Mouse (Mus musculus): ENCODE data around the gene Atf6. TPM values are rescaled to one million over a fixed set of nuclear protein-coding genes. Genes with fewer than 3 reads are reported as not detected.

Gene Atf6
- total RNA-seq, 2 experiments from 2014 or later = 52.5 to 54.4 TPM

DNA sequence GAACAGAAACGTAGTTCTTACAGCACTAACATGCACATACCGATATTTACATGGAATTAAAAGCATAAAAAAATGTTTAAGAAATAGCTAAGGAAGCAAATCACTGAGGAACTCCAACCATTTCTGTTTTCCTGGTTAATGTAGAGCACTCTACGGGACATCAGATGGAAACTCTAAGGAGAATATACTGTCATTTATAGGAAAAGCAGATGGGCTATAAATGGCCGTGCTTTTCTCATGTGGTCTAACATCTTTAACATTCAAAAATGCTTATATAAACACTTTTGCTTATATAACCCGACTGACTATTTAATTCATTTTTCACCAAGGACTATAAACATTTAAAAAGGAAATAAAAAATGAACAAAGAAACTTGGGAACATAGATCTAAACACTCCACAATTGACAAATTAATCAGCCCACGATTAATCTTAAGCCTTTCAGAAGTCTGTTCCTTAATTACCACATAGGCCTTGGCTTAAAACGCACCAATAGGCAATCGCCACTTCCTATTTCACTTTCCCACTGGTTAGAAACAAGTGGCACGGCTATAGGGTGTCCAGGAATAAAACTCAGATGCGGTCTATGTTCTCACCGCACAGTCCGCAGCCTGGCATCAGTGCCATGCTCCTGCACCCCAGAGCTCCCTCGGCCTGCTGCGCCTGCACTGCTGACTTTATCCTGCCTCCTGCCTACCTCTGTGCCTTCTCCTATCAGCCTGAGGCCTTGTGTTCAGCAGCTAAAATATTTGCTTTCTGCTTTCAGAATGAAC, 80.8 kb downstream of the Atf6 start:
- intact Hi-C loops (cut with DNase I) = no loop called here
- DNase-seq = no peak

DNA sequence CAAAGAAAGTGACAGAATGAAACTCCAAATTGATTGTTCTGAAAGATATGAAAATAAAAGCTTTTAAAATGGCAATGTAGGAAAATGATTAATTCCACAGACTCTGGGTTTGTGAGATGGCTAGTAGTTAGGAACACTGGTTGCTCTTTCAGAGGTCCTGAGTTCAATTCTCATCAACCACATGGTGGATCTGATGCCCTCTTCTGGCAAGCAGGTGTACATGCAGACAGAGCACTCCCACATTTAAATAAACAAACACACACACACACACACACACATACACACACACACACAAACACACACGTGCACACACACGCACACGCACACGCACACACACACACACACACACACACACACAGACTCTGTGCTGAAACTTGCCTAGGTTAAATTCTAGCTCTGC, 89.9 kb downstream of the Atf6 start:
- intact Hi-C loops (cut with DNase I) = loop anchor here (5.0 kb wide), 1 partner anchor 145 kb away; no protein-coding TSS in a partner anchor
- DNase-seq = no peak

DNA sequence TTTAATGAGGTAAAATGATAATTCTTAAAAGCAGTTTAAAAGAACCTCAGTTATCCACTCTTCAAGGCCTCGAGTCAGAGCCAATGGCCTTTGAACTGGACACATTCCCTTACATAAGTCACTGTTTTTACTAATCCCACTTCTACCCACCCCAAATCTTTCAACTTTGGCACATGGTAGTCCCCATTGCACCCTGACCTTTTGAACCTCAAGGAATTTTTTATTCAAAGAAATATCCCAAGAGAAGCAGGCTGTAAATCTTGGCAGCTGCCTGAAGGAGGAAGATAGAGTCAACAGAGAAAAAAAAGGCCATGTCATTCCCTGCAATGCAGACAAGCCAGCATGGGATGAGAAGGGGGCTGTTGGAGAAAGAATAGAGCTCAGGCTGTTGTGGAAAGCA, 93.1 kb downstream of the Atf6 start:
- DNase-seq = no peak

DNA sequence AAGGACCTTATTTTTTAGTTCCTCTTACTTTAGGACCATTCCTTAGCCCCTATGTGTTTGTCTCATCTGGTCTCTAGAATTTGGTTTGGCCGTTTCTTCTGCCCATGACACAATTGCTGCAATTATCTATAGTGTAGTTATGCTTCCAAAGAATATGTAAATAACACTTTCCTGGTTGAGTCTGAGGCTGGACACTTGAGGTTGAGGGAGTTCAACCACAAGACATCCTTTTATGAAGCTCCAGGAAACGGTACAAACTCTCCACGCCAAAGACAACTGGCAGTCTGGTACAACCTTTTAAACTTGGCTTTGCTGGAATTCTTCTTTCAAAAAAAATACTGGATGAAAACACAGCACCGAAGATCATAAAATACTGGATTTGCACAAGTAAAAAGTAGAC, 94.1 kb downstream of the Atf6 start:
- no peak for DNase-seq
- intact Hi-C loops (cut with DNase I) = no loop called here

More for the DNA sequence above, 93.1 kb downstream of the Atf6 start:
- intact Hi-C loops (cut with DNase I) = no loop called here

DNA sequence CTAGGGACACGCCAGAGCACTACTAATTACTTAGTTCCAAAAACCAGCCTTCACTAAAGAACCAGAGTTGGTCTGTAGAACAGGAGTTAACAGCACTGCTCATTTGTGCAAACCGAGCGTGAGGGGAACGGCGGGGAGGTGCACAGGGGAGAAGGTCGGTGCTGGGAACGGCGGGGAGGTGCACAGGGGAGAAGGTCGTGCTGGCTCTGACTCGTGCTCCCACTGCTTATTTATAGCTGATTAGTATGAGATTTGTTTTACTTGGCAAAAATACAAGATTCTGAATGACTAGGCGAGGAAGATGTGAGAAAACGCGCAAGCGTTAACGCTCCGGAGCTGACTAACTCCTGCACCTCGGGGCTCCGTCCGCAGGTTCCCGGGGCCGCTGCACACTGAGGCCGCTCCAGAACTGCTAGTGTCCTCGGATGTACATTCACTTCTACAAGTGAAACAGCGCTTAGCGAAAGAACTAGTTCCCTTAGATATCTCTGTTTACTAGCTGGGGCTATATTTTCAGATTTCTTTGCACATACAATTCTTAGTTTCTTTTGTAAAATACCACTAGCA, 96.1 kb downstream of the Atf6 start:
- intact Hi-C loops (cut with DNase I) = no loop called here
- DNase-seq = peak; percentile 29 to 41

GRCm38 (mm10) chr1:170770691-170771090, 96.9 kb downstream of the Atf6 start:
- peak in 1 of 2 experiments; percentile 5 for DNase-seq
- intact Hi-C loops (cut with DNase I) = no loop called here

GRCm38 (mm10) chr1:170766997-170767396, 100.6 kb downstream of the Atf6 start:
- peak; percentile 35 to 42 for DNase-seq
- intact Hi-C loops (cut with DNase I) = no loop called here

- DNase-seq = no peak
- intact Hi-C loops (cut with DNase I) = no loop called here
Observed at GRCm38 (mm10) chr1:170764798-170765197, 102.8 kb downstream of the Atf6 start.

DNA sequence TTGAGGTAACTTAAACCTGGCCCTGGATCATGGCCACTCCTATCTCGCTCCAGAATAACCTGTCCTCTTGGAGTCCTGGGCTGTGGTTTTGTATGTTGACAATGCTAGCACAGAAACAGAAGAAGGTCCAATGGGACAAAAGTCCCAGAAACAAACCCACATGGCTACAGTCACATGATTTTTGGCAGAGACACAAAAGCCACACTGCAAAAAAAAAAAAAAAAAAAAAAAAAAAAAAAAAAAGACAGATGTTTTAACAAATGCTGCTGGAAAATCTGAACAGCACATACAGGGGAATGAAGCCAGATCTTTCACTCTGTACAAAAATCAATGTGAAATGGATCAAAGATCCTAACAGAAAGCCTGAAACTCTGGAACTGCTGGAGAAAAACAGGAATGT, 105.9 kb downstream of the Atf6 start:
- no peak for DNase-seq
- intact Hi-C loops (cut with DNase I) = no loop called here

GRCm38 (mm10) chr1:170753597-170753996, 114.0 kb downstream of the Atf6 start:
- intact Hi-C loops (cut with DNase I) = no loop called here
- DNase-seq = no peak

DNA sequence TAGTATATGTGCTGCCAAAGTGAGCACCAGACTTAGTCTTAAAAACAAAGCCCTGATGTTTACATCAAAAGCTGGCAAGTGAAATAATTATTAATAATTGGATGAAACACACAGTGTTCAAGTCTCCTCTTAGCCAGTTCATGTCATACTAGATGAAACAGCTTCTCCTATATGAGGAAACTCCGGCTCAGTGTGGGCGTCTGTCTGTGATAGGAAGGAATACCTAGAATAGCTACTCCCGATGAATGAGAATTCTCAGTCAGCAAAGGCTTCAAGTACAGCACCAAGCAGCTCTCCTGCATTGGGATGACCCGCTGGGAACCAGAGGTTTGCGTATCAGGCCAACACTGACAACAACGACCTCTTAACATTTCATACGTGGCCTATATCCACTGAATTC, 115.8 kb downstream of the Atf6 start:
- intact Hi-C loops (cut with DNase I) = no loop called here
- no peak for DNase-seq

DNA sequence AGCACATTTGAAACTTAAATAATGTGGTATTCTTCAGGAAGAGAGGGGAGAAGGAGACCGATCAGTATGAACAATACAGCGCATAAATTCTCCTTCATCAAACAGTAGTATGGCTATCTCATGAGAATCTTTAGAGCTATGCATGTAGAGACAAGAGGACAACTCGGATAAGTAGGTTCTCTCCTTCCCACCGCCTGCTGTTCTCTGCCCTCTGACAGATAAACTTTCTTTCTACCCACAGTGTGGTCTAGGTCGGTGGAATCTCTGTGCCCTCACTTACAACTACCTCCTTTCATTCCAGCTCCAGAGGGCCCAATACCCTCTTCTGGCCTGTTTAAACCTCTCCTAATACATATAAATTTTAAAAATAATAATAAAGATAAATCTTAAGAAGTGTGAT, 121.0 kb downstream of the Atf6 start:
- no peak for DNase-seq
- intact Hi-C loops (cut with DNase I) = no loop called here

- no peak for DNase-seq
- intact Hi-C loops (cut with DNase I) = no loop called here
Observed at GRCm38 (mm10) chr1:170741497-170742246, 125.9 kb downstream of the Atf6 start.

DNA sequence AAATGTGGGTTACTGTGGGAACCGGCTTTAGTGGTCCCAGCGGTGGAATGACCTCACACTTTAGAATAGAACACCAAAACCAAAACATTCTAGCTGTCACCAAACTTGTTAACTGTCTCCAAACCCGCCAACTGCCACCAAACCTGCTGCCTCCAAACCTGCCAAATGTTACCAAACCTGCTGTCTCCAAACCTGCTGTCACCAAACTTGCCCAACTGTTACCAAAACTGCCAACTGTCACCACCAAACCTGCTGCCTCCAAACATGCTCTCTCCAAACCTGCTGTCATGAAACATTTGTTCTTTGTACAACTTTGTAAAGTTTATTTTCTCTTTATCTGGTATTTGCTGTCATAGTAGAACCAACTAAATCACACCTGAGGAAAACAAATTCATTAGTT, 132.7 kb downstream of the Atf6 start:
- intact Hi-C loops (cut with DNase I) = no loop called here
- DNase-seq = no peak

DNA sequence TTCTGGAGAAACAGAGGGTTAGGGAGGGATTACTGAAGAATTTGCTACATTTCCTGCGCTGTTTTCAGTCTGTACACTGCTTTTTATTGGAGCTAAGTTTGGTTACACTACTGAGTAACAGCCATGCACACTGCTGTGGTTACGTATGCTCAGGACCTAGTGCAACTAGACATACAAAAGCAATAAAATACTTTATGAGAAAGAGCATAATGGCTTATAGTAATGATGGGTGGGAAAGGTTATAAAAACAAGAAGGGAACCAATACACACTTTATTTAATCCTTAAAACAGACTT, 135.0 kb downstream of the Atf6 start:
- no peak for DNase-seq
- intact Hi-C loops (cut with DNase I) = no loop called here

- DNase-seq = no peak
- intact Hi-C loops (cut with DNase I) = no loop called here
Observed at GRCm38 (mm10) chr1:170731865-170732595, 135.5 kb downstream of the Atf6 start.

DNA sequence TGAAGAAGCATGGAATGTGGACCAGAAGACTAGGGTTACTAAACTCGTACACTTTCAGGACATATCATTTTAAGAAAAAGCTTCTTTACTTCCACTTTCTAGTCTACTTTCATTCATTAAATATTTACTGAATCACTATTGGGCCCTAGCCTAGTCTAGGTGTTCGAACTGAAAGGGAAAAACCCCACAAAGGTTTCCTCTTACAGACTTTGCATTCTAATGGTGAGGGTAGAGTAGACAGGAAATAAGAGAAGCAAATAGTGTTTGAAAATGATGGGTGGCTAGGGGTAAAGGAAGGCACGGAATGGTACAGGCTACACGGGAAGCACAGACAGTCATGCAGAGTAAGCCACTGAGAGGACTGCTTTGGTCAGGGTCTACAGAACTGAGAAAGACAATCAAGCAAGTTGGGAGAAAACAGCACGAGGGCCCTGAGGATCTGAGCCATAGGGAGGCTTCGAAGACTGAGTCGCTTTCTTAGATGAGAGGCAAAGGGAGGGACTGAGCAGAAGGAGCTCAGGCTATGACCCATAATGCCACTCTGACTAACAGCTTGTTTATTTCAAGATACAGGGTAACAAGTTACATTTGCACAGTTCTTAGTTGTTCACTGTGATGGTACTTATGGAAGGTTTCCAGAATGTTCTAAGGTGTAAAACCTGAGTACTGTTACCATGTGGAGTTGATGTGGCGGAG, 138.2 kb downstream of the Atf6 start:
- intact Hi-C loops (cut with DNase I) = no loop called here
- DNase-seq = no peak

GRCm38 (mm10) chr1:170728524-170728923, 139.0 kb downstream of the Atf6 start:
- DNase-seq = peak in 1 of 2 experiments; percentile 17
- intact Hi-C loops (cut with DNase I) = no loop called here

DNA sequence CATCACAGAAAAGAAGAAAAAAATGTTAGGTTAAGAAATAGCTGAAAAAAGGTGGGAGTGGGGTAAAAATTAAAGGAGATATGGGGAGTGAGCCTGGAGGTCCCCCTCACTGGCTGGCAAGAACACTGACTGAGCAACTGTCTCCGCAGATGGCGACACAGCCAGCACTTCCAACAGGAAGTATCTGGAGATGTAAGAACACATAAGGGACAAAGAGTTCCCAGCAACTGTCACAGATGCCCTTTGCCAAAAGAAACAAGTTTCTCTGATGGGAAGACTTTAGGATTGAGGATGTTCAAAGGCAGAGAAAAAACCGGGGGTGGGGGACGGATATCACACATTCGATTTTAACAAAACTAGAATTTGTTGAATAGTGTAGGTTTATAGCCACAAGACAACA, 146.0 kb downstream of the Atf6 start:
- DNase-seq = no peak
- intact Hi-C loops (cut with DNase I) = no loop called here

- no peak for DNase-seq
- intact Hi-C loops (cut with DNase I) = no loop called here
Observed at GRCm38 (mm10) chr1:170718133-170718810, 149.3 kb downstream of the Atf6 start.
